Mouse (Mus musculus) ES-Bruce4 (cell line): ENCODE results near the gene AC141477.1. TPM values are rescaled to one million over a fixed set of nuclear protein-coding genes. Genes with fewer than 3 reads are reported as not detected.

Experiments used
- H3K27ac ChIP-seq: 2 replicates; pipeline ENCODE4 v1.5.1; 2012; ENCODE audit warnings: low read length, inconsistent platforms; ENCODE audit not compliant: insufficient read depth
- H3K27me3 ChIP-seq: 2 replicates; pipeline ENCODE4 v1.6.1; 2012; ENCODE audit warnings: mild to moderate bottlenecking, low read length, inconsistent platforms; ENCODE audit not compliant: control insufficient read depth, poor library complexity, insufficient read depth, severe bottlenecking
- H3K36me3 ChIP-seq: 2 replicates; pipeline ENCODE4 v1.6.1; 2012; ENCODE audit warnings: inconsistent platforms, mild to moderate bottlenecking, low read length, moderate library complexity; ENCODE audit not compliant: control insufficient read depth, poor library complexity, insufficient read depth, severe bottlenecking
- H3K4me1 ChIP-seq: one replicate; pipeline ENCODE4 v1.8.1; 2011; ENCODE audit warnings: low read length; ENCODE audit not compliant: control insufficient read depth, insufficient read depth
- H3K4me3 ChIP-seq: 2 replicates; pipeline ENCODE4 v1.5.1; 2011; ENCODE audit warnings: low read depth, mild to moderate bottlenecking, low read length
- H3K9ac ChIP-seq: 2 replicates; pipeline ENCODE4 v1.6.1; 2012; ENCODE audit warnings: low read depth, mild to moderate bottlenecking, inconsistent platforms; ENCODE audit not compliant: poor library complexity, severe bottlenecking
- H3K9me3 ChIP-seq: replicated peaks from 2 replicates; pipeline ENCODE4 v1.6.1; 2012; ENCODE audit warnings: mild to moderate bottlenecking, low read length, inconsistent platforms; ENCODE audit not compliant: control insufficient read depth, poor library complexity, insufficient read depth, severe bottlenecking
- CTCF ChIP-seq: IDR thresholded peaks from one replicate; pipeline ENCODE4 v1.8.1; 2011; ENCODE audit warnings: low read depth, low read length
- EP300 ChIP-seq: IDR thresholded peaks from 2 replicates; pipeline ENCODE4 v1.6.1; 2011; ENCODE audit warnings: low read depth, low read length; ENCODE audit not compliant: insufficient read depth
- POLR2A ChIP-seq: IDR thresholded peaks from one replicate; pipeline ENCODE4 v1.8.1; 2011; ENCODE audit warnings: low read length; ENCODE audit not compliant: insufficient read depth
- polyA plus RNA-seq: library from polyadenylated mRNA; stranded (reverse); fragments of >200 nt; gene quantifications from 2 replicates; pipeline ENCODE4 v1.2.4, GENCODE M21; 2011; ENCODE audit warnings: low read depth; ENCODE audit not compliant: missing spikeins, insufficient read depth, insufficient read length

Gene AC141477.1
- polyA plus RNA-seq, 1 experiment: 47.3 TPM

DNA sequence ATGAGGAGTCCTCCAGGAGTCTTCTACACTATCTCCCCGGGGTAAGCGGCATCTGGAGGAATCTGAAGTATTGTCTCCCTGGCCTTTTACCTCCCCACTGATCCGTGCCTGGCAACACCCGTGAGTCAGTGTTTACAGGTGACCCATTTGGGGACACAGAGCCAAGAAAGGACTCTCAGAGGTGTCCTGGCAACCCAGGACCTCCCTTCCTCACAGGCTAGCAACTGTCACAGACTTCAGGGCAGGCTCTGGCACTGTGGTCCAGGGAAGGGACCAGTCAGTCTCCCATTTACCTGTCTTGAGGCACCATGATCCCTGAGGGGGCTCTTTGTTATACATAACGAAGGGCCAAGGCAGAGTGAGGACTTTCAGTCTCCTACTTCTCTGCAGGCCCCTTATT lies 8.6 kb upstream of the AC141477.1 start, which contains the start of gene 2610028H24Rik:
Gene 2610028H24Rik (plus strand): TSS at position 231 of the 400 bp plus-strand sequence.
- no peaks in the 10 kb centered on the region for H3K4me1 ChIP-seq
- H3K9me3 ChIP-seq: no peaks in the 10 kb centered on the region
- H3K9ac ChIP-seq: no peak within 1 kb of the TSS
- no peaks in the 10 kb centered on the region for H3K27me3 ChIP-seq
- TF ChIP-seq CTCF (no peak), EP300 (no peak), POLR2A (no peak)
- no peak within 1 kb of the TSS for H3K27ac ChIP-seq
- no peak within 1 kb of the TSS for H3K4me3 ChIP-seq
- no peaks in the 10 kb centered on the region for H3K36me3 ChIP-seq

DNA sequence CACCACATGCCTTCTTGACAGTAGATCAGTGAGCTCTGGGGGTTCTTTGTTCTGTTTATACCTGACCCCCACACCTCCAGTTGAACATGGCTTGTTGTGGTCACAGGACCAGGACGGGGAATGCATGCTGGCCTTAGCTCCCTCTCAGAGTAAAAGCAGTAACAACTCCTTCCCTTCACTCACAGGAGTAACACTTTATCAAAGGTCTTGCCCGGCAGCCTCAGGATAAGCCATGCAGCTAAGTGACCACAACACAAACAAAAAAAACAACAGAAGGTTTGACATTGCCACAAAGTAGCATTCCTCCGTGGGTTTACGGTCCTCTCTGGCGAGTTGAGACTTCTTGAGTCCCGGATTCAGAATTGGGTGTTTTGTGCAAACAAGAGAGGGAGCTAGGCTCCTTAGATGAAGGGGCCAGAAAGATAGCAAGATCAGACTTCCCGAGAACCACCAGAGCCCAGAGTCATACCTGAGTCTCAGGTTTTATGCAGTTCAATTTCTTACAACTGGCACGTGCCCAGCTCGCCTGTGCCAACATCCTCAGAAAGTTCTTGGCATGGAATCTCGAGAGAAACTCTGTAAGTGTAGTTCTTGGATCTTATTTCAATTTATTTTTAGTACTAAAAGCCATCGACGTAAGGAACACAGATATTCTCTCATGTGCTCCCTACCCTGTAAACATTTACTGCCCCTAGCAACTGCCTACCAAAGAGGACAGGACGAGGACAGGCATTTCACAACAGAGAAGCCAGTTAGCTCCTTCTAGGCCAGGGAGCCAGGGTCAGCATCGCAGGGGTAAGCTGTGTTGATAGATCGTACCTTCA lies 7.4 kb upstream of the AC141477.1 start:
- Histone ChIP-seq H3K4me1 (no peaks in the 10 kb centered on the region), H3K27ac (peak overlapping the region; percentile 17; the same call in 1 of the 2 replicates), H3K4me3 (no peak overlapping the region), H3K36me3 (no peaks in the 10 kb centered on the region), H3K27me3 (no peaks in the 10 kb centered on the region), H3K9me3 (no peaks in the 10 kb centered on the region), H3K9ac (no peak overlapping the region)
- TF ChIP-seq CTCF (no peak), EP300 (no peak), POLR2A (no peak)

DNA sequence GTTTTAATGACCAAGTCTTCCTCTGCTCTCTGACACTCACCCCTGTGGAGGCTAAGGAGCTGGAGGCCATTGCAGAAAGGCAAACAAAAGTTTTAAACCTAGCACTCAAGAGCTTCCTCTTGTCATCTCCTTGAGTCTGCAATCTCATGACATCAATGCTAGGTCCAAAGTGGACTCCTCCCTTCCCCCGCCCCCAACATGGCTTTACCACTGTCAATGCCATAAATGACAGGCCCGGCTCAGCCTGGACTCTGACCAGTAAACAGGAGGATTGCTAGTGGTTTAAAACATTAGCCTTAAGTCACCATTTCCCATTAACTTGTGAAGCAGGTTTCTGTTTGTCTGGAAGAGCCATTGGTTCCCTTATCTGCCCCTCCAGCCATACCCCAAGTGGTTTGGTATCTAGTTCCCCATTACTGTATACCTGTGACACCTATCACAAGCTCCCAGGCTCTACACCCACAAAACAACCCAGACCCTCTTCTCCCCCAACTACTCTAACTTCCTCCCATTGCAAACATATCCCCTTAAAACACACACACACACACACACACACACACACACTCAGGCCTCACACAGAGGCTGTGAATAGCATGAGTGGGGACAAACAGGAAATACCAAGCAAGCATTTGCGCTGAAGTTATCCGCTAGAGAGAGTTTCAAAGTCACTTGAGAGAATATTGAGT lies 5.9 kb upstream of the AC141477.1 start:
- no peaks in the 10 kb centered on the region for H3K9me3 ChIP-seq
- no peak for TF ChIP-seq CTCF
- TF ChIP-seq POLR2A: no peak
- no peak for TF ChIP-seq EP300
- no peak overlapping the region for H3K9ac ChIP-seq
- no peak overlapping the region for H3K27ac ChIP-seq
- H3K36me3 ChIP-seq: no peaks in the 10 kb centered on the region
- no peak overlapping the region for H3K4me3 ChIP-seq
- H3K27me3 ChIP-seq: no peaks in the 10 kb centered on the region
- H3K4me1 ChIP-seq: no peaks in the 10 kb centered on the region

DNA sequence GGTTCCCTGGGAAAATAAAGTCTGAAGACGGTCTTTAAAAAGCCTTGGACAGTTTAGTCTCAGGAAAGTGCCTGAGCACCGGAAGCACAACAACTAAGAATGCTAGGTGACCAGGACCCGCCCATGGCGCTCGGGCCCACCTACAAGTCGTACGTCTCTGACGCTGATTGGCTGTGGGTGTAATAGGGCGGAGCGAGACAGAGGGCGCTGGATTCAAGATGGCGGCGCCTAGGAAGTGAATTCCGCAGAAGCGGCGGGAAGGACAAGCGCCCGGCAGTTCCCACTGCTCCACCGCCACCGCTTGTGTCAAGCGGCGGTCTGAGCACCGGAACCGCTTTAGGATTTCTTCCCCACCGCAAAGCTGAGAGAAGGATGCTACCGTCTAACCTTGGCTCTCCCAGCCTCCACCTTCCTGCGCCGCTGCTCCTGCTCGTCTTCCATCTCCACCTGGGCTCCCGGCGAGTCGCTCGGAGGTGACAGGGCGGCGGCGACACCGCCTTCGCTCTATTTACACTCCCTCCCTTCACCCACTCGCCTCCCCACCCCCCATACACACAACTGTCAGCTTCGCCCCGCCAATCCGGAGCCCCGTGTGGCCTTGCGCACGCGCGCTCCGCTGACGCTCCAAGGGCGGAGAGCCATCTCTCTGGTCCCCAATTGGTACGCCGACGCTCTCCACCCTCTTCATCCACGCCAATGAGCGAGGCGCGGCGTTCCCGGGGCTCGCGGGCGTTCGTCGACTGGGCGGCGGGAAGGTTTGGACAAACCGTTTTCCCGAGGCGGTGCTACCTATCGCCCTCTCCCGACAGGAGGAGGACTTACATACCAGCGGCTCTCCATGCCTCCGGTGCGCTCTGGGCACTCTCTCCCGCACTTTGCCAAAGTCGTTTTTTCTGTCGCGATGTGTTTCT lies 2.2 kb upstream of the AC141477.1 start, which contains the start of gene Pcnt:
Gene Pcnt (minus strand): TSS at position 609 of the 911 bp plus-strand sequence.
- TF ChIP-seq EP300 (no peak; the same call in 1 of the 2 replicates), CTCF (peak; percentile 54), POLR2A (peak; percentile 54)
- Histone ChIP-seq H3K9me3 (no peaks in the 10 kb centered on the region), H3K9ac (peak within 1 kb of the TSS; percentile 80), H3K27ac (peak within 1 kb of the TSS; percentile 64), H3K27me3 (no peaks in the 10 kb centered on the region), H3K36me3 (peaks cover 1% of the 10 kb centered on the region; the same call in 1 of the 2 replicates), H3K4me1 (peaks cover 3% of the 10 kb centered on the region), H3K4me3 (peak within 1 kb of the TSS; percentile 81)

DNA sequence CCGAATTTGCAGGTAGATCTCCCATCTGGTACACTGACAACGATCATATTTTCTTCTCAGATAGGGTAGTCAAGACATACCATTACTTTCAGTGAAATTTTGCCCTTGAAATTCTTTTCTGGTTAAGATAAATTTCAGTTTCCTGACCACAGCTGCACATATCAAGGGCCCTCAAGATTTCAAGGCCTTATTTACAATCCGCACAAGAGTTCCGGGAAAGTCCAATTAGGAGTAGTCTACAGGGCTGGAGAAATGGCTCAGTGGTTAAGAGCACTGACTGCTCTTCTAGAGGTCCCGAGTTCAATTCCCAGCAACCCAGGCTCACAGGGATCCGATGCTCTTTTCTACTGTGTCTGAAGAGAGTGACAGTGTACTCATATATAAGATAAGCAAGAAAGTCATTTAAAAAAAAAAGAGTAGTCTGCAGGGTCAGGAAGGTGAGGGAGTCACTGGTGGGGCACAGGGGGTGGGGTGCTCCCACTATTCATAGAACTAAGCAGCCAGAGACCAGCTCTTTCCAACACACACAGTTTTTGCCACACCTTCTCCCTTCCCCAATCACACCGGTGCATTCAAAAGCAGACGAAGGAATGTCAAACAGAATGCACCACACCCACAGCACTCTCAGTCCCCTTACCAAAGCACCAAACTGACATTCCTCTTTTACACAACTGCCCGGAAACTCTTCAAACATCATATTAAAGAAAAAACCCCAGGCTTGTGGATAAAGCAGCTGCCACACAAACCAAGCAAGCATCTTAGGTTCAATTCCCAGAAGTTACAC lies 945 bp downstream of the AC141477.1 start:
- H3K27me3 ChIP-seq: no peaks in the 10 kb centered on the region
- peak overlapping the region; percentile 49 for H3K9ac ChIP-seq
- H3K27ac ChIP-seq: peak overlapping the region; percentile 91

More for the DNA sequence above, 945 bp downstream of the AC141477.1 start:
- TF ChIP-seq EP300: peak; percentile 77; the same call in 1 of the 2 replicates
- no peak for TF ChIP-seq CTCF
- Histone ChIP-seq H3K9me3 (no peaks in the 10 kb centered on the region), H3K4me3 (no peak overlapping the region), H3K36me3 (peaks cover 18% of the 10 kb centered on the region), H3K4me1 (peaks cover 3% of the 10 kb centered on the region)
